Mouse (Mus musculus) heart, embryonic 13.5 days (tissue): ENCODE data around the gene Vstm4. TPM values are rescaled to one million over a fixed set of nuclear protein-coding genes. Genes with fewer than 3 reads are reported as not detected.

Experiments
- ATAC-seq: fragments of 200-750 bp; cut with Nextera tagmentation; 2 replicates; pipeline ENCODE4 v1.8.0; 2017; ENCODE audit warnings: moderate TSS enrichment; ENCODE audit not compliant: insufficient number of reproducible peaks, low FRiP score, low TSS enrichment; ENCODE audit errors: extremely low read depth
- H3K27ac ChIP-seq: fragments of 300-500 bp; sonication (generic); replicated peaks from 2 replicates; pipeline ENCODE4 v1.5.1; 2015; ENCODE audit warnings: moderate library complexity, mild to moderate bottlenecking, inconsistent platforms
- H3K27me3 ChIP-seq: fragments of 300-500 bp; sonication (generic); replicated peaks from 2 replicates; pipeline ENCODE4 v1.6.1; 2015; ENCODE audit warnings: mild to moderate bottlenecking, inconsistent platforms
- H3K36me3 ChIP-seq: fragments of 300-500 bp; sonication (generic); 2 replicates; pipeline ENCODE4 v1.6.1; 2015; ENCODE audit warnings: mild to moderate bottlenecking, inconsistent platforms
- H3K4me1 ChIP-seq: fragments of 300-500 bp; sonication (generic); 2 replicates; pipeline ENCODE4 v1.6.1; 2015; ENCODE audit warnings: inconsistent platforms
- H3K4me2 ChIP-seq: fragments of 300-500 bp; sonication (generic); 2 replicates; pipeline ENCODE4 v1.6.1; 2015; ENCODE audit warnings: inconsistent platforms, mild to moderate bottlenecking, moderate library complexity
- H3K4me3 ChIP-seq: fragments of 300-500 bp; sonication (generic); 2 replicates; pipeline ENCODE4 v1.5.1; 2015; ENCODE audit warnings: moderate library complexity, mild to moderate bottlenecking, inconsistent platforms
- H3K9ac ChIP-seq: fragments of 300-500 bp; sonication (generic); 2 replicates; pipeline ENCODE4 v1.6.1; 2015; ENCODE audit warnings: inconsistent platforms, mild to moderate bottlenecking, moderate library complexity
- H3K9me3 ChIP-seq: fragments of 300-500 bp; sonication (generic); 2 replicates; pipeline ENCODE4 v1.6.1; 2016; ENCODE audit warnings: inconsistent platforms
- WGBS: fragments of 180-500 bp; shearing (Covaris S2); methylation state at CpG from one replicate; pipeline ENCODE4 v1.1.7; 2015; ENCODE audit warnings: mixed read lengths; 5-methylcytosine and 5-hydroxymethylcytosine counted together
- polyA plus RNA-seq: library from polyadenylated mRNA; unstranded; fragments of >200 nt; fragmentation: Nextera tagmentation; extraction: Ambion mirVana; gene quantifications from 2 replicates; pipeline ENCODE4 v1.2.1, GENCODE M21; 2015

Gene Vstm4
- polyA plus RNA-seq, 1 experiment from 2014 or later, result 15.8 TPM

DNA sequence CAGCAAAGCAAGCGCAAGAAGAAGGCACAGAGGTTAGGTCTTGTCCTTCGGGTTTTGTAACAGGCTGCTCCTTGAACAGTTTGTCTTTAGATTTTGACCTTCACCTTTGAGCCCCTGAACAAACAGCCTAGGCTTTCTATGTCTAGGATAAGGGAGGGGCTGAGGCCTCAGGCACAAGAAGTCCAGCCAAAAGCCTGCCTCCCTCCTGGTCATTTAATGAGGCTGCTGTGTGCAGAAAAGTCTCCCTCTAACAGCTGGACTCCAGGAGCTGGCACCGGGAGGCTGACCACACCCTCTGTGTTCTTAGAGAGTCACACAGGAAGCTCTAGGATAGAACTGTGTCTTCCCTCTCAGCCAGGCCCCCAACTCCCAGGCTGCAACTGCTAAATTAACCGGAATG lies 29.4 kb upstream of the Vstm4 start:
- H3K9me3 ChIP-seq, result no peaks in the 10 kb centered on the region
- no peaks in the 10 kb centered on the region for H3K27me3 ChIP-seq
- no peak overlapping the region for H3K27ac ChIP-seq
- 55% methylated on average over 4 of the region's 4 CpGs for WGBS
- H3K4me2 ChIP-seq, result no peak overlapping the region
- no peak overlapping the region for H3K4me3 ChIP-seq
- H3K4me1 ChIP-seq, result peaks cover 39% of the 10 kb centered on the region
- no peaks in the 10 kb centered on the region for H3K36me3 ChIP-seq
- ATAC-seq, result no peak
- no peak overlapping the region for H3K9ac ChIP-seq

DNA sequence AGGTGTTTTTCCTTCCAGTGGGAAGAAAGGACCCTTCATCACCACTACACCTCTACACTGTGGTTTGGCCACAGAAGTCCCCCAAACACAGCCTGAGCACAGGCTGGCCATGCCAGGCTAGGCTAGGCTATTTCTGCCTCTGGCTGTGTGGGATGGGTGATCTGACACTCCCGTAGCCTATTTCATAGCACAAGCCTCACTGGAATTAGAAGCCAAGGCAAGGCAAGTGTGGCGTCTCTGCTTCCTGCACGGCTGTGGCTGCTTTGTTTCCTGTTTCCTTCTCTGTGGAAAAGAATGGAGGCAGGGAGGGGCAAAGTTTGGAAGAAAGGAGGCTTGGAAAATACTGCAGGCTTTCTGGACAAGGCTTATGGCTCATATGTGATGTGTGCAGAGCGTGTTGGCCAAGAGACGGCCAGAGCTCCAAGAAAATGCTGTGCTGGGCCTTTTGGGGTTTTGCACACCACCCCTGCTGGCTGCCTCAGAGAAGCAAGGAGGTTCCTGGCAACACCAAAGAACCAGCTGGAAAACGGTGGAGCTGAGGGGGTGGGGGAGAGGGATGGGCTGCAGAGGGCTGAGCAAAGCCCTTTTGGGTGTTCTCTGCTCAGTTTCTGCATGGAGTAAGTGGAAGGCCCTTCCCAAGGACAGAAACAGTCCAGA lies 28.4 kb upstream of the Vstm4 start:
- Histone ChIP-seq H3K9me3 (no peaks in the 10 kb centered on the region), H3K4me2 (no peak overlapping the region), H3K4me1 (peaks cover 43% of the 10 kb centered on the region), H3K27me3 (no peaks in the 10 kb centered on the region), H3K4me3 (no peak overlapping the region), H3K36me3 (no peaks in the 10 kb centered on the region), H3K9ac (no peak overlapping the region), H3K27ac (peak overlapping the region; percentile 44)
- ATAC-seq, result no peak
- WGBS, result 51% methylated on average over 6 of the region's 6 CpGs

DNA sequence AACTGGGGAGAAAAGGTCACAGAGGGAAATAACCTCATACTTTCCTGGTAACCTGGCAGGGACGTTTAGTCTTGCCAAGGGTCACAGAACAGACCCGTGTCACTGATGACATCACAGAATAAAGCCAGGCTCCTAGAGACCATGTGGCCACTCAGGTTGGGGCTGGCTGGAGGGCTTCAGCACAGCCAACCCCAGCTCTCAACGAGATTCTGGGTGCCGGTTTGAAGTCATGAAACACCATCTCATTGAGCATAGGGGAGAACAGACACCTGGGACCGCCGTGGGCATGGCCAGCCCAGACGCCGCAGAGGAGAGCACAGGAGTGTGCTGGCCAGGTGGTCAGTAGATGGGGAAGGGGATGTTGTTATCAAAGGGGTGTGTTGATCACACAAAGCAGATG lies 22.7 kb upstream of the Vstm4 start, which contains the start of gene Fam170b:
Gene Fam170b, plus strand, starts transcription at position 116 of the 400 bp plus-strand sequence.
- Histone ChIP-seq H3K27me3 (peaks cover 5% of the 10 kb centered on the region; the same call in 1 of the 2 replicates), H3K4me1 (peaks cover 19% of the 10 kb centered on the region), H3K36me3 (no peaks in the 10 kb centered on the region), H3K9ac (no peak within 1 kb of the TSS), H3K9me3 (no peaks in the 10 kb centered on the region), H3K4me2 (no peak within 1 kb of the TSS), H3K27ac (no peak within 1 kb of the TSS), H3K4me3 (no peak within 1 kb of the TSS)
- 74% methylated on average over 8 of the region's 8 CpGs for WGBS
- ATAC-seq, result no peak

DNA sequence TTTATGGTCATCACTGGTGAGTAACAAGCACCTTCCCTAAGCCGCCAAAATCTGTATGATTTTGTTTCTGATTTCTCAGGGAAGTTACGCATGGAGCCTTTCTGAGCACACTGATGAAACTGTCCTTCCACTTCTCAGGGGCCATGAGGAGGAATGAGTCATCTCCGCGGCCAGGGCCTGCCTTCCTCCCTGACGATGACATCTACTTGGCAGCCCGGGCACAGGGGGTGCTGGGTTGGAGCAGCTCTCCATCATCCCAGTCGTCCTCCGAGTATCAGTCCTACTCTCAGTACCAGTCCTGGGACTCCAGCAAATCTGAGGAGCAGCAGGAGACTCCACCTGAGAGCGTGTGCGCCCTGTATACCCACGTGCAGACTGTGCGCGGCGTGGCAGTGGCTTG lies 21.4 kb upstream of the Vstm4 start:
- no peak overlapping the region for H3K9ac ChIP-seq
- whole genome bisulfite sequencing, result 68% methylated on average over 14 of the region's 14 CpGs
- H3K36me3 ChIP-seq, result no peaks in the 10 kb centered on the region
- H3K4me3 ChIP-seq, result no peak overlapping the region
- H3K4me2 ChIP-seq, result peak overlapping the region; percentile 31
- H3K27me3 ChIP-seq, result peaks cover 8% of the 10 kb centered on the region; the same call in 1 of the 2 replicates
- H3K9me3 ChIP-seq, result no peaks in the 10 kb centered on the region
- no peak for ATAC-seq
- H3K27ac ChIP-seq, result no peak overlapping the region
- peaks cover 19% of the 10 kb centered on the region for H3K4me1 ChIP-seq

DNA sequence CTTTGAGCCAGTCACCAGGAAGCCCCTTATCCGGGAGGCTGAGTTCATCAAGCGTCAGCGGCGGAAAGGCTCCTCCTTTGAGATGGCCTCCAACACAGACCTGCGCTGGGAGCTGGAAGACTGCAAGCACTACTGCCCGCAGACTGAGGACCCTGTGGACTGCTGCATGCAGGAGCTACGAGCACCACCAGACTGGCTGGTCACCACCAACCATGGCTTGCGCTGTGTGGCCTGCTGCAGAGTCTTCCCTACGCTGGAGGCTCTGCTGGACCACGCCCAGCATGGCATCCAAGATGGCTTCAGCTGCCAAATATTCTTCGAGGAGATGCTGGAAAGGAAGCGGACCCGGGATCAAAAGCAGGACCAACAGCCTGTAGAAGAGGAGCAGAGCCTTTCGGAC lies 21.0 kb upstream of the Vstm4 start:
- Histone ChIP-seq H3K4me3 (no peak overlapping the region), H3K27me3 (peaks cover 8% of the 10 kb centered on the region; the same call in 1 of the 2 replicates), H3K4me1 (peaks cover 19% of the 10 kb centered on the region), H3K36me3 (no peaks in the 10 kb centered on the region), H3K4me2 (peak overlapping the region; percentile 31), H3K27ac (no peak overlapping the region), H3K9ac (no peak overlapping the region), H3K9me3 (no peaks in the 10 kb centered on the region)
- WGBS, result 75% methylated on average over 14 of the region's 14 CpGs
- no peak for ATAC-seq

DNA sequence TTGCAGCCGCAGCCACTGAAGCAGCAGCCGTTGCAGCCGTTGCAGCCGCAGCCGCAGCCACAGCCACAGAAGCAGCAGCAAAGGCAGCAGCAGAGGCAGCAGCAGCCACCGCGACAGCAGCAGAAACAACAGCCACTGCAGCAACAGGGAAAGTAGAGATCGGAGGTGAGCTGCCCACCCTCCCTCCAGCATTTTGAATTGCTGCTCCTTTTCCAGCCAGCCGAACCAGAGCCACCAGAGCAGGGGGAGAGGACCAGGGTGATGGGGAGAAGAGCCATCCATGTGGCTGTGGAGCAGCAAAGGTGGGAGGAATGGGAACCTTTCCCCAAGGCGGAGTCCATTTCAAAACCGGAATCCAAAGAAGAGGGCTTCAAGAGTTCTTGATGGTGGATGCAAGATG lies 20.4 kb upstream of the Vstm4 start:
- H3K27ac ChIP-seq, result no peak overlapping the region
- no peaks in the 10 kb centered on the region for H3K36me3 ChIP-seq
- H3K4me2 ChIP-seq, result no peak overlapping the region
- ATAC-seq, result no peak
- H3K9me3 ChIP-seq, result no peaks in the 10 kb centered on the region
- no peak overlapping the region for H3K9ac ChIP-seq
- peaks cover 8% of the 10 kb centered on the region; the same call in 1 of the 2 replicates for H3K27me3 ChIP-seq
- no peak overlapping the region for H3K4me3 ChIP-seq
- peaks cover 19% of the 10 kb centered on the region for H3K4me1 ChIP-seq
- WGBS, result 90% methylated on average over 11 of the region's 11 CpGs

DNA sequence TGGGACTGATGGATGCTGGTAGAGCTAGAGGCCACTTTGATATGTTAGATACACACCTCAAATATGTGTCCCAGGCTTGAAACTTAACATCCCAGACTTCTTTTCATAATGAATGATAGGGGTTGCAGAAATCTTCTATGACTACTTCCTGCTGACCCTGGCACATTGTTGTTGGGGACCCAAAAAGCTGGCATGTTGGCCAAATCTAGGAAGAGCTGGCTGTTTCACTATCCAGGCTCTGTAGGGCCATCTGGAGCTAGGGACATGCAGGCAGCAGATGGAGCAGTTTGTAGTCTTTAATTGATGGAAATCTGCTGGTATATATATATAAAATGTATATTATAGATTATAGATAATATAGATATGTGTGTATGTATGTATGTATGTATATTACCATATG lies 14.5 kb upstream of the Vstm4 start:
- H3K4me3 ChIP-seq, result no peak overlapping the region
- H3K4me2 ChIP-seq, result no peak overlapping the region
- H3K4me1 ChIP-seq, result no peaks in the 10 kb centered on the region
- ATAC-seq, result no peak
- 0 out of 2 replicates have a peak, but pooled peaks cover 3% of the 10 kb centered on the region for H3K27me3 ChIP-seq
- H3K27ac ChIP-seq, result no peak overlapping the region
- no peaks in the 10 kb centered on the region for H3K9me3 ChIP-seq
- H3K9ac ChIP-seq, result no peak overlapping the region
- H3K36me3 ChIP-seq, result no peaks in the 10 kb centered on the region

DNA sequence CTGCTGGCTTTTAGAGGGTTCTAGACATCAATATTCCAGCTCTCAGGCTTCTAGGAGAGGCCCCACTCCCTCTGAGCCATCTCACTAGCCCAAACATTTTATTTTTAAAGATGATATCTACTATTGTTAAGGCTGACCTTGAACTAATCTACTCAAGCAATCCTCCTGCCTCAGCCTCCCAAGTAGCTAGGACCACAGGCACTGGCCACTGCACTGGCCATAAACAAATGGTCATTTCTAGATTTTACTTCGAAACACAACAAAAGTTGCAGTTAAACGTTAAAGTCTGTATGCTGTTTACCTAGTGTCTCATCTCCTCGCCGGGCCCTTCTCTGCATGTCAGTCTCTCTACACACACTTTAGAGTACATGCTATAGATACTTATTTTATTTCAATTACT lies 2.5 kb upstream of the Vstm4 start:
- Histone ChIP-seq H3K36me3 (no peaks in the 10 kb centered on the region), H3K4me3 (no peak overlapping the region), H3K4me2 (no peak overlapping the region), H3K27me3 (peaks cover 6% of the 10 kb centered on the region; the same call in 1 of the 2 replicates), H3K4me1 (peaks cover 25% of the 10 kb centered on the region), H3K27ac (no peak overlapping the region), H3K9ac (no peak overlapping the region), H3K9me3 (no peaks in the 10 kb centered on the region)
- WGBS, result 85% methylated on average over 4 of the region's 4 CpGs
- no peak for ATAC-seq

DNA sequence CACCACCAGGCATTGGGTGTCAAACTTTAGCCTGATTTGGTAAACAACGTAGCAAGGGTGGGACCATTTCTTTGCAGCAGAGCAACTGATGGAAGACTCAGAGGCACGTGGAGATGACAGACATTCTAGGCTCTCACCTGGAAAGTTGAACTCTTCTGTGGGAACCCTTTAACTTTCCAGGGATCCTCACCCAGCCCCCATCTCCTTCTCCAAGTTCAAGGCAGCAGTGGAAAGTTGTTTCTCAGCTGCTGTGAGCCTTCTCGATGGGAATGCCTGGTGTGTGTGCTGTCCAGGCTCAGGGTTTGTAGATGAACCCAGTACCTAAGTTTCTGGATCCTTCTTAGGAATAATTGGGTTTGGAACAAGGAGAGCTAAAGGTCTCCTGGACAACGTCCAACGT lies 310 bp upstream of the Vstm4 start:
- Histone ChIP-seq H3K4me3 (peak overlapping the region; percentile 71), H3K27me3 (peaks cover 6% of the 10 kb centered on the region; the same call in 1 of the 2 replicates), H3K9me3 (no peaks in the 10 kb centered on the region), H3K36me3 (no peaks in the 10 kb centered on the region), H3K27ac (peak overlapping the region; percentile 68; the same call in 1 of the 2 replicates), H3K9ac (peak overlapping the region; percentile 88), H3K4me1 (peaks cover 46% of the 10 kb centered on the region), H3K4me2 (peak overlapping the region; percentile 81)
- 36% methylated on average over 5 of the region's 5 CpGs for WGBS
- no peak for ATAC-seq

DNA sequence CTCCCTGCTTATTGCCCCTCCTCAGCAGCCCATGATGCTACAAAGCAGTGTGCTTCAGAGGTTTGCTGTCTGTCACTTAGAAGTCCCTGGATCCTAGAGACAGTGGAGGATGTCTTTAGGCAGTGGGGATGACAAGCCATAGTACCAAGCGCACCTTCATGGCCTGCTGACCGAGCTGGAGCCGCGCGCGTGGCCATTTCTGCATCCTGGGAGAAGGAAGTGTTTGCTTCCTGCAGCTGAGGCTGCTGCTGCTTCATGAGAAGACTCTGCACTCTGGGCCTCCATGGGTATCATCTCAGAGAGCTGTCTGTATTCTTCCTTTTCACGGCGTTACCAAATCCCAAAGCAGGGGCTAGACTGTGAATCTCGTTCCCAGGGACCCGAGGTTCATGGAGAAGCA lies 1.8 kb downstream of the Vstm4 start:
- no peak overlapping the region for H3K4me3 ChIP-seq
- no peak overlapping the region for H3K27ac ChIP-seq
- ATAC-seq, result no peak
- H3K36me3 ChIP-seq, result peaks cover 2% of the 10 kb centered on the region; the same call in 1 of the 2 replicates
- H3K9me3 ChIP-seq, result no peaks in the 10 kb centered on the region
- H3K9ac ChIP-seq, result no peak overlapping the region
- 84% methylated on average over 10 of the region's 10 CpGs for WGBS
- H3K4me1 ChIP-seq, result peaks cover 58% of the 10 kb centered on the region
- H3K27me3 ChIP-seq, result peaks cover 6% of the 10 kb centered on the region; the same call in 1 of the 2 replicates
- H3K4me2 ChIP-seq, result peak overlapping the region; percentile 5; the same call in 1 of the 2 replicates

DNA sequence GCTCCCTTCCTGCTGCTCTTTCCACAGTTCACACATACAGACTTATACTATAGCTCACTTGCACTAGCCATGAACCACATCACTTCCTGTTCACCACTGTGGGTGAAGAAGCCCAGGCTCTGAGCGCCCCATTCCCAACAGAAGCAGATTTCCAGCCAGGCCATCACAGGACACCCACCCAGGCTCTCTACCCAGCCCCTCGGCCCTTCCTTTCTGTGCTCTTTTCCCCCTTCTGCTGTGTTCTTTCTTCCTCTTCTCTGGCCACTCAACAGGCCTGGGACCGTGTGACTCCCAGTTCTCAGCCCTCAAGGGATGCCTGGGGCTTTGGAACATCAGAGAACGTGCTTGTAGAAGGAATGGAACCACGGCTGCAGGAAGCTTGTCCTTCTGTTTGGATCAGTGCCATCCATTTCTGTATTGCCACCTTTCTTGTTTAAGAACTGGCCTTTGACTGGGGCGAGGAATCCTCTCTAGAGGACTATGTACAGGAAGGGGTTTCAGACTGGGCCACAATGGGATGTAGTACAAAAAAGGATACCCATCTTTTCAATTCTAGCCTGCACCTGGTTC lies 2.5 kb downstream of the Vstm4 start:
- H3K27me3 ChIP-seq, result peaks cover 6% of the 10 kb centered on the region; the same call in 1 of the 2 replicates
- ATAC-seq, result no peak
- H3K4me1 ChIP-seq, result peaks cover 58% of the 10 kb centered on the region
- no peak overlapping the region for H3K4me2 ChIP-seq
- 60% methylated on average over 6 of the region's 6 CpGs for WGBS
- H3K9ac ChIP-seq, result peak overlapping the region; percentile 24; the same call in 1 of the 2 replicates
- no peak overlapping the region for H3K4me3 ChIP-seq
- H3K36me3 ChIP-seq, result peaks cover 9% of the 10 kb centered on the region
- H3K27ac ChIP-seq, result peak overlapping the region; percentile 68
- H3K9me3 ChIP-seq, result no peaks in the 10 kb centered on the region
